Mouse (Mus musculus): ENCODE measurements around the gene Mllt3.
"Not testable (repeated sequence)": the region's sequence is repeated elsewhere in the genome, so short reads cannot be mapped to it uniquely, and the experiment has no call there.

The Mllt3 gene

GRCm38 (mm10) chr4:88015765-88016164, 17.4 kb downstream of the Mllt3 start:
- in situ Hi-C loops (cut with MboI, MseI): no loop called here

GRCm38 (mm10) chr4:88015261-88015660, 17.9 kb downstream of the Mllt3 start:
- in situ Hi-C loops (cut with MboI, MseI): no loop called here

- in situ Hi-C loops (cut with MboI, MseI): loop anchor here in 1 of 2 experiments (5.0 kb wide), 1 partner anchor 220 kb away; no protein-coding TSS in a partner anchor
Measured at GRCm38 (mm10) chr4:88012774-88013173, 20.4 kb downstream of the Mllt3 start.

- in situ Hi-C loops (cut with MboI, MseI): loop anchor here in 1 of 2 experiments (5.0 kb wide), 1 partner anchor 220 kb away; no protein-coding TSS in a partner anchor
Measured at GRCm38 (mm10) chr4:88011870-88012572, 21.1 kb downstream of the Mllt3 start.

- in situ Hi-C loops (cut with MboI, MseI): loop anchor here in 1 of 2 experiments (5.0 kb wide), 1 partner anchor 218 kb away; no protein-coding TSS in a partner anchor
Measured at GRCm38 (mm10) chr4:88010441-88010840, 22.7 kb downstream of the Mllt3 start.

GRCm38 (mm10) chr4:88005801-88006200, 27.4 kb downstream of the Mllt3 start:
- in situ Hi-C loops (cut with MboI, MseI): loop anchor here in 1 of 2 experiments (5.0 kb wide), 1 partner anchor 218 kb away; no protein-coding TSS in a partner anchor

GRCm38 (mm10) chr4:88003159-88003948, 29.8 kb downstream of the Mllt3 start:
- in situ Hi-C loops (cut with MboI, MseI): no loop called here

GRCm38 (mm10) chr4:87991710-87992109, 41.5 kb downstream of the Mllt3 start:
- in situ Hi-C loops (cut with MboI, MseI): loop anchor here (5.0 to 25.0 kb wide), 2 partner anchors 81 to 1254 kb away; partner anchors contain the start of gene Dennd4c (in 1 of the 2)

- in situ Hi-C loops (cut with MboI, MseI): loop anchor here (5.0 to 25.0 kb wide), 2 partner anchors 81 to 1254 kb away; partner anchors contain the start of gene Dennd4c (in 1 of the 2)
Measured at GRCm38 (mm10) chr4:87990940-87991339, 42.2 kb downstream of the Mllt3 start.

GRCm38 (mm10) chr4:87985281-87985680, 47.9 kb downstream of the Mllt3 start:
- in situ Hi-C loops (cut with MboI, MseI): loop anchor here in 1 of 2 experiments (25.0 kb wide), 1 partner anchor 1248 kb away; the partner anchor contains the start of gene Dennd4c

GRCm38 (mm10) chr4:87984589-87984988, 48.6 kb downstream of the Mllt3 start:
- in situ Hi-C loops (cut with MboI, MseI): loop anchor here in 1 of 2 experiments (25.0 kb wide), 1 partner anchor 1247 kb away; the partner anchor contains the start of gene Dennd4c

- in situ Hi-C loops (cut with MboI, MseI): loop anchor here in 1 of 2 experiments (25.0 kb wide), 1 partner anchor 1247 kb away; the partner anchor contains the start of gene Dennd4c
Measured at GRCm38 (mm10) chr4:87984091-87984490, 49.1 kb downstream of the Mllt3 start.

- in situ Hi-C loops (cut with MboI, MseI): loop anchor here in 1 of 2 experiments (25.0 kb wide), 1 partner anchor 1245 kb away; the partner anchor contains the start of gene Dennd4c
Measured at GRCm38 (mm10) chr4:87982578-87982977, 50.6 kb downstream of the Mllt3 start.

- in situ Hi-C loops (cut with MboI, MseI): loop anchor here in 1 of 2 experiments (25.0 kb wide), 1 partner anchor 1241 kb away; the partner anchor contains the start of gene Dennd4c
Measured at GRCm38 (mm10) chr4:87977820-87978448, 55.2 kb downstream of the Mllt3 start.

GRCm38 (mm10) chr4:87965836-87966235, 67.3 kb downstream of the Mllt3 start:
- in situ Hi-C loops (cut with MboI, MseI): no loop called here

- in situ Hi-C loops (cut with MboI, MseI): not testable (repeated sequence)
Measured at GRCm38 (mm10) chr4:87964890-87965289, 68.3 kb downstream of the Mllt3 start.

- in situ Hi-C loops (cut with MboI, MseI): no loop called here
Measured at GRCm38 (mm10) chr4:87963773-87964076, 69.4 kb downstream of the Mllt3 start.

GRCm38 (mm10) chr4:87963055-87963772, 70.0 kb downstream of the Mllt3 start:
- in situ Hi-C loops (cut with MboI, MseI): no loop called here

- in situ Hi-C loops (cut with MboI, MseI): no loop called here
Measured at GRCm38 (mm10) chr4:87961872-87962271, 71.3 kb downstream of the Mllt3 start.

GRCm38 (mm10) chr4:87957852-87958251, 75.3 kb downstream of the Mllt3 start:
- in situ Hi-C loops (cut with MboI, MseI): no loop called here

GRCm38 (mm10) chr4:87957198-87957597, 76.0 kb downstream of the Mllt3 start:
- in situ Hi-C loops (cut with MboI, MseI): no loop called here
